Mouse (Mus musculus) testis, adult 2 months (tissue): ENCODE data around the gene Cnot6. TPM values are rescaled to one million over a fixed set of nuclear protein-coding genes. Genes with fewer than 3 reads are reported as not detected.

Experiments
- H3K27ac ChIP-seq: fragments of 200-500 bp; 2 replicates; pipeline ENCODE4 v1.5.1; 2012; ENCODE audit warnings: low read depth, low read length; ENCODE audit not compliant: control insufficient read depth, insufficient read depth
- H3K27me3 ChIP-seq: fragments of 200-500 bp; 2 replicates; pipeline ENCODE4 v1.6.1; 2012; ENCODE audit warnings: mild to moderate bottlenecking, low read length, moderate library complexity; ENCODE audit not compliant: control insufficient read depth, insufficient read depth
- H3K36me3 ChIP-seq: fragments of 200-500 bp; 2 replicates; pipeline ENCODE4 v1.6.1; 2012; ENCODE audit warnings: mild to moderate bottlenecking, low read length; ENCODE audit not compliant: control insufficient read depth, insufficient read depth
- H3K4me1 ChIP-seq: fragments of 200-500 bp; 2 replicates; pipeline ENCODE4 v1.6.1; 2012; ENCODE audit warnings: low read length; ENCODE audit not compliant: control insufficient read depth, insufficient read depth
- H3K4me3 ChIP-seq: fragments of 200-500 bp; 2 replicates; pipeline ENCODE4 v1.5.1; 2012; ENCODE audit warnings: low read depth, mild to moderate bottlenecking, low read length, moderate library complexity, mixed read lengths; ENCODE audit not compliant: control insufficient read depth
- CTCF ChIP-seq: fragments of 200-500 bp; IDR thresholded peaks from 2 replicates; pipeline ENCODE4 v1.5.1; 2012; ENCODE audit warnings: low read depth, mild to moderate bottlenecking, inconsistent platforms, low read length, moderate library complexity; ENCODE audit not compliant: control insufficient read depth, insufficient read depth, insufficient replicate concordance
- POLR2A ChIP-seq: fragments of 200-500 bp; IDR thresholded peaks from 2 replicates; pipeline ENCODE4 v1.6.1; 2012; ENCODE audit warnings: low read depth, mild to moderate bottlenecking, inconsistent platforms, low read length, moderate library complexity; ENCODE audit not compliant: control insufficient read depth
- polyA plus RNA-seq: library from polyadenylated mRNA; depleted of rRNA; stranded (reverse); fragments of >200 nt; gene quantifications from 2 replicates; pipeline ENCODE4 v1.2.3, GENCODE M21; 2012; rRNA removed

Cnot6 gene
- polyA plus RNA-seq, 1 experiment, result 18.1 TPM

DNA sequence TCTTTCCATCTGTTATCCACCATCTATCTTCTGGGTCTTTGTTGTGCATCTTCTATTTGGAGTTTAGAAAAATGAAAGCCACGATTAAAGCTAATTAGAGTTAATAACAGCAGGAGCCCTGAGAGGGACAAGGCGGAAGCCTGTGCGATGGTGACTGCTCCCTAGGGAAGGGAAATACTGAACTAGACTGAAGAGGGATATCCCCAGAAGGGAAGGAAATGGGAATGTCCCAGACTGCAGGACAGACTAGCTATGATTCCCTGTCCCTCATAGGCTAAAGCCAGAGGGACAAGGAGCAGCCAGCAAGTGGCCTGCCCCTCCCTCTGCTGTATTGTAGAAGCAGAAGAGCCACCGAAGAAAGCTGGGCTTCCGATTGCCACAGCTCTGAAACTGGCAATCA is 90.6 kb downstream of the Cnot6 start:
- no peaks in the 10 kb centered on the region for H3K36me3 ChIP-seq
- no peak overlapping the region for H3K27ac ChIP-seq
- H3K4me1 ChIP-seq, result no peaks in the 10 kb centered on the region
- H3K4me3 ChIP-seq, result no peak overlapping the region
- TF ChIP-seq POLR2A (no peak), CTCF (no peak)
- H3K27me3 ChIP-seq, result no peaks in the 10 kb centered on the region

Other genes with a start within 250 kb of the Cnot6 start
- gene Olfr1386, start 247.7 kb downstream of the Cnot6 start, polyA plus RNA-seq, result not detected in 2 replicates
- not detected in 2 replicates for gene Olfr1385, start 223.7 kb downstream of the Cnot6 start, polyA plus RNA-seq
- not detected in 2 replicates for gene Olfr1384, start 206.0 kb downstream of the Cnot6 start, polyA plus RNA-seq
- gene Olfr1383, start 193.1 kb downstream of the Cnot6 start, polyA plus RNA-seq, result not detected in 2 replicates
- 0.16 TPM in 1 of 2 replicates, not detected in the other for gene Olfr1382, start 184.5 kb downstream of the Cnot6 start, polyA plus RNA-seq
- gene Olfr1381, start 169.3 kb downstream of the Cnot6 start, polyA plus RNA-seq, result not detected in 2 replicates
- not detected in 2 replicates for gene Olfr1380, start 155.8 kb downstream of the Cnot6 start, polyA plus RNA-seq
- gene Flt4, start 103.5 kb downstream of the Cnot6 start, polyA plus RNA-seq, result 4.5 and 4.9 TPM in 2 replicates
- gene Scgb3a1, start 49.1 kb downstream of the Cnot6 start, polyA plus RNA-seq, result 0.38 TPM in 1 of 2 replicates, not detected in the other
- gene Gfpt2, start 81.5 kb upstream of the Cnot6 start, polyA plus RNA-seq, result 2.3 TPM in 2 replicates
- gene Mapk9, start 134.0 kb upstream of the Cnot6 start, polyA plus RNA-seq, result 30.5 and 33.2 TPM in 2 replicates
- 0.69 and 0.93 TPM in 2 replicates for gene Rasgef1c, start 189.1 kb upstream of the Cnot6 start, polyA plus RNA-seq